Mouse (Mus musculus) bone marrow, adult 2 months (tissue): ENCODE measurements at regions not wholly inside any gene's neighbourhood (a gene's known extent, or its start where the extent isn't known, plus 50 kb on each side); places are given as distances from the start of the nearest gene placed in this dataset.

Experiments used
- CTCF ChIP-seq: fragments of 200-500 bp; IDR thresholded peaks from 2 replicates; pipeline ENCODE4 v1.5.1; 2011; ENCODE audit warnings: low read length, control low read depth; ENCODE audit not compliant: control insufficient read depth, insufficient read depth
- POLR2A ChIP-seq: fragments of 200-500 bp; IDR thresholded peaks from 2 replicates; pipeline ENCODE4 v1.6.1; 2011; ENCODE audit warnings: low read depth, mild to moderate bottlenecking, control low read depth, low read length, borderline replicate concordance; ENCODE audit not compliant: control insufficient read depth

DNA sequence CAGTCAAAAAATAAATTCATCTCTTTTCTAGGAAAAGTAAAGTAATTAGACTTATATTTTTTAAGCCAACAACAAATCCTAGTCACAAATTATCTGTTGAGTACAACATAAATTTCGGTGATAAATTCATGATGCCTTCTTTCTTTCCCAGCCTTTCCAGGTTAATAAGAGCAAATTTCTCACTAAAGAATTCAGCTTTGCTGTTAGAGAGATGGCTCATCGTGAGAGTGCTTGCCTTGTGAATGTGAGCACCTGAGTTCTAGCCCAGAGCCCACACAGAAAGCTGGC, 125.2 kb upstream of the Intu start:
- TF ChIP-seq CTCF = no peak
- TF ChIP-seq POLR2A = no peak
